Mouse (Mus musculus): Measurements from ENCODE around the gene Oxsr1. TPM values are rescaled to one million over a fixed set of nuclear protein-coding genes. Genes with fewer than 3 reads are reported as not detected.
"Not testable (repeated sequence)": the region's sequence is repeated elsewhere in the genome, so short reads cannot be mapped to it uniquely, and the experiment has no call there.

Oxsr1 gene
- polyA plus RNA-seq, 1 experiment from 2014 or later: 14.3 TPM

GRCm38 (mm10) chr9:119230829-119231228, 91.4 kb downstream of the Oxsr1 start:
- WGBS: 89% methylated on average over 2 of the region's 2 CpGs
- H3K4me3 ChIP-seq: no peak overlapping the region
- H3K36me3 ChIP-seq (replicated peaks): peaks cover 6% of the 10 kb centered on the region
- H3K27me3 ChIP-seq (ENCODE audit: poor library complexity, severe bottlenecking): no peaks in the 10 kb centered on the region
- DNase-seq (ENCODE audit: extremely low spot score, low spot score): no peak
- peaks cover under 1% of the 10 kb centered on the region; the same call in 1 of the 2 replicates for H3K9me3 ChIP-seq
- no peaks in the 10 kb centered on the region for H3K4me1 ChIP-seq
- no peak overlapping the region for H3K27ac ChIP-seq

- Histone ChIP-seq H3K27ac (no peak overlapping the region), H3K4me3 (no peak overlapping the region), H3K27me3 (ENCODE audit: poor library complexity, severe bottlenecking) (no peaks in the 10 kb centered on the region), H3K4me1 (no peaks in the 10 kb centered on the region), H3K36me3 (replicated peaks) (peaks cover 49% of the 10 kb centered on the region), H3K9me3 (peaks cover 13% of the 10 kb centered on the region)
- DNase-seq (ENCODE audit: extremely low spot score, low spot score): no peak
- WGBS: 94% methylated on average over 4 of the region's 4 CpGs
Observed at GRCm38 (mm10) chr9:119220249-119220648, 102.0 kb downstream of the Oxsr1 start.

- Histone ChIP-seq H3K4me1 (no peaks in the 10 kb centered on the region), H3K27me3 (ENCODE audit: poor library complexity, severe bottlenecking) (no peaks in the 10 kb centered on the region), H3K9me3 (peaks cover 9% of the 10 kb centered on the region), H3K36me3 (replicated peaks) (peaks cover 43% of the 10 kb centered on the region), H3K4me3 (no peak overlapping the region), H3K27ac (no peak overlapping the region)
- no peak for DNase-seq (ENCODE audit: extremely low spot score, low spot score)
- 89% methylated on average over 2 of the region's 2 CpGs for WGBS
Observed at GRCm38 (mm10) chr9:119219667-119220066, 102.6 kb downstream of the Oxsr1 start.

DNA sequence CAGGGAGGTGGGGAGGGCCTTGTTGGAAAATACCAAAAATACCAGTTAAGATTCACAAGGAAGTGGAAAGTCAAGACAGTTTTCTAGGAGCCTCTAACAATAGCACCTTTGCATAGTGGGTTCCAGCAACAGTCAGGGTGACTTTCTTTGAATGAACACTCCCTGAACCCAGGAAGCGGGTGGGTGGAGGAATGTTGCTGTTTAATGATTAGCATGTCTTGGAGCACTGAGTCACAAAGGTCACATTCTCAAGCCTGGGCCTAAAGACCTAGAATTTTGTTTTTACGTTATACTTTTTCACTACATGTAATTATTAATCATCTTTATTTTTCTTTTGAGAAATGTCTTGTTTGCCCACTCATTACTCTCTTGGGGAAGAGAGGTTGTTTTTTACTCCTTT, 106.9 kb downstream of the Oxsr1 start:
- WGBS: 92% methylated on average over 2 of the region's 2 CpGs
- DNase-seq (ENCODE audit: extremely low spot score, low spot score); H3K9me3 ChIP-seq; H3K4me3 ChIP-seq; H3K27ac ChIP-seq; H3K27me3 ChIP-seq (ENCODE audit: poor library complexity, severe bottlenecking); H3K4me1 ChIP-seq: not testable (repeated sequence)
- H3K36me3 ChIP-seq (replicated peaks): peaks cover 23% of the 10 kb centered on the region

DNA sequence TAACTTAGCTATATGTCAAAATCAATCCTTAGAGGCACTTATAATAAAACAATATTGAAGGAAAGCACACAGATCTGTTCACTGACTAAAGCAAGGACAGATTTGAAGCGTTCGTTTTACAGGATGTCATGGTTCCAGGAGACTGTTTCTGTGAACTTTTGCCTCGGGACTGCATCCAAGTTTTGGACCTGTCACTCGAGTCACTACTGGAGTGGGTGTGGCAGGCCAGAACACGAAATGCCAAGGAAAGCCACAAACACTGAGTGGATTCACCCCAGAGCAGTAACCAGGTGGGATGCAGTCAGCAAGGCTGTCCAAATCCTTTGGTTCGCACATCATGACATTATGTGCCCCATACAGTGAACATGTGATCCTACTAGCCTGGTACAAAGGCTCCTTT, 107.6 kb downstream of the Oxsr1 start:
- DNase-seq (ENCODE audit: extremely low spot score, low spot score): no peak
- no peak overlapping the region for H3K4me3 ChIP-seq
- no peaks in the 10 kb centered on the region for H3K4me1 ChIP-seq
- H3K9me3 ChIP-seq: no peaks in the 10 kb centered on the region
- H3K27me3 ChIP-seq (ENCODE audit: poor library complexity, severe bottlenecking): no peaks in the 10 kb centered on the region
- no peak overlapping the region for H3K27ac ChIP-seq
- 92% methylated on average over 6 of the region's 6 CpGs for WGBS
- peaks cover 23% of the 10 kb centered on the region for H3K36me3 ChIP-seq (replicated peaks)

- no peaks in the 10 kb centered on the region for H3K27me3 ChIP-seq (ENCODE audit: poor library complexity, severe bottlenecking)
- WGBS: 81% methylated on average over 8 of the region's 8 CpGs
- no peaks in the 10 kb centered on the region for H3K4me1 ChIP-seq
- H3K9me3 ChIP-seq: no peaks in the 10 kb centered on the region
- peaks cover 14% of the 10 kb centered on the region for H3K36me3 ChIP-seq (replicated peaks)
- H3K4me3 ChIP-seq: no peak overlapping the region
- H3K27ac ChIP-seq: no peak overlapping the region
- no peak for DNase-seq (ENCODE audit: extremely low spot score, low spot score)
Observed at GRCm38 (mm10) chr9:119212996-119213395, 109.2 kb downstream of the Oxsr1 start.

- no peaks in the 10 kb centered on the region for H3K4me1 ChIP-seq
- no peaks in the 10 kb centered on the region for H3K27me3 ChIP-seq (ENCODE audit: poor library complexity, severe bottlenecking)
- H3K27ac ChIP-seq: no peak within 1 kb of the TSS
- no peak for DNase-seq (ENCODE audit: extremely low spot score, low spot score)
- 97% methylated on average over 4 of the region's 4 CpGs for WGBS
- H3K4me3 ChIP-seq: no peak within 1 kb of the TSS
- peaks cover 14% of the 10 kb centered on the region for H3K9me3 ChIP-seq
- H3K36me3 ChIP-seq (replicated peaks): no peaks in the 10 kb centered on the region
Observed at GRCm38 (mm10) chr9:119208998-119209397, 113.2 kb downstream of the Oxsr1 start, which contains the start of gene Slc22a13. TSS of gene Slc22a13 (minus strand) at chr9:119209098.

- no peak for DNase-seq (ENCODE audit: extremely low spot score, low spot score)
- WGBS: 85% methylated on average over 4 of the region's 4 CpGs
Observed at GRCm38 (mm10) chr9:119207113-119207512, 115.1 kb downstream of the Oxsr1 start.

GRCm38 (mm10) chr9:119206666-119207065, 115.6 kb downstream of the Oxsr1 start:
- 82% methylated on average over 2 of the region's 2 CpGs for WGBS
- no peak overlapping the region for H3K27ac ChIP-seq
- H3K4me3 ChIP-seq: no peak overlapping the region
- H3K9me3 ChIP-seq: peaks cover 24% of the 10 kb centered on the region
- no peaks in the 10 kb centered on the region for H3K4me1 ChIP-seq
- H3K36me3 ChIP-seq (replicated peaks): no peaks in the 10 kb centered on the region
- no peak for DNase-seq (ENCODE audit: extremely low spot score, low spot score)
- H3K27me3 ChIP-seq (ENCODE audit: poor library complexity, severe bottlenecking): no peaks in the 10 kb centered on the region

More at GRCm38 (mm10) chr9:119207113-119207512, 115.1 kb downstream of the Oxsr1 start:
- no peak overlapping the region for H3K27ac ChIP-seq
- no peak overlapping the region for H3K4me3 ChIP-seq
- no peaks in the 10 kb centered on the region for H3K4me1 ChIP-seq
- peaks cover 24% of the 10 kb centered on the region for H3K9me3 ChIP-seq
- H3K36me3 ChIP-seq (replicated peaks): no peaks in the 10 kb centered on the region
- no peaks in the 10 kb centered on the region for H3K27me3 ChIP-seq (ENCODE audit: poor library complexity, severe bottlenecking)

DNA sequence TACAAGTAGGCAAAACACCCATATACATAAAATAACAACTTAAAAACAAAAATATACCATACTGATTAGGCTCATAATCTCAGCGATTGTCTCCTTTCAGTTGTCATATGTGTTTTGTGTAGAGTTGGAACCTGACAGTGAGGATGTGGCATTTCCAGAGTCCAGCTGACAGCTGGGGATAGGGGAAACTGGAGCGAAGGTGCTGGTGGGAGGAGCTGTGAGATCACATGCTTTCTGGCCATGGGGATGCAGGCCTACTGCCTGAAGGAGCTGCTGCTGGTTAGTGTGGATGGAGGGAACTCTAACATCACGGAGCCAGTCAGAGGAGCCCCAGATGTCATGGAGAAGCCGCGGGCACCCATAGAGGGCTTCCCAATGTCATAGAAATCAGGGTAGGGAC, 116.5 kb downstream of the Oxsr1 start:
- Histone ChIP-seq H3K36me3 (replicated peaks) (no peaks in the 10 kb centered on the region), H3K4me1 (no peaks in the 10 kb centered on the region), H3K4me3 (no peak overlapping the region), H3K9me3 (peaks cover 24% of the 10 kb centered on the region), H3K27ac (no peak overlapping the region), H3K27me3 (ENCODE audit: poor library complexity, severe bottlenecking) (no peaks in the 10 kb centered on the region)
- DNase-seq (ENCODE audit: extremely low spot score, low spot score): no peak
- WGBS: 95% methylated on average over 5 of the region's 5 CpGs

GRCm38 (mm10) chr9:119203617-119204016, 118.6 kb downstream of the Oxsr1 start:
- no peak for DNase-seq (ENCODE audit: extremely low spot score, low spot score)
- Histone ChIP-seq H3K27me3 (ENCODE audit: poor library complexity, severe bottlenecking) (no peaks in the 10 kb centered on the region), H3K4me3 (no peak overlapping the region), H3K9me3 (peaks cover 24% of the 10 kb centered on the region), H3K36me3 (replicated peaks) (no peaks in the 10 kb centered on the region), H3K27ac (no peak overlapping the region), H3K4me1 (no peaks in the 10 kb centered on the region)
- WGBS: 95% methylated on average over 9 of the region's 9 CpGs

GRCm38 (mm10) chr9:119201653-119202052, 120.6 kb downstream of the Oxsr1 start:
- no peak overlapping the region for H3K4me3 ChIP-seq
- H3K27me3 ChIP-seq (ENCODE audit: poor library complexity, severe bottlenecking): no peaks in the 10 kb centered on the region
- peaks cover 24% of the 10 kb centered on the region for H3K9me3 ChIP-seq
- no peaks in the 10 kb centered on the region for H3K36me3 ChIP-seq (replicated peaks)
- H3K27ac ChIP-seq: no peak overlapping the region
- DNase-seq (ENCODE audit: extremely low spot score, low spot score): no peak
- no peaks in the 10 kb centered on the region for H3K4me1 ChIP-seq
- WGBS: 93% methylated on average over 5 of the region's 5 CpGs

- Histone ChIP-seq H3K4me1 (no peaks in the 10 kb centered on the region), H3K36me3 (replicated peaks) (no peaks in the 10 kb centered on the region), H3K4me3 (no peak overlapping the region), H3K27ac (no peak overlapping the region), H3K27me3 (ENCODE audit: poor library complexity, severe bottlenecking) (no peaks in the 10 kb centered on the region), H3K9me3 (peaks cover 13% of the 10 kb centered on the region)
- WGBS: 88% methylated on average over 10 of the region's 10 CpGs
- DNase-seq (ENCODE audit: extremely low spot score, low spot score): no peak
Observed at GRCm38 (mm10) chr9:119199151-119199861, 122.9 kb downstream of the Oxsr1 start.
